Mouse (Mus musculus): ENCODE measurements around the gene Mrpl30.

Gene Mrpl30

DNA sequence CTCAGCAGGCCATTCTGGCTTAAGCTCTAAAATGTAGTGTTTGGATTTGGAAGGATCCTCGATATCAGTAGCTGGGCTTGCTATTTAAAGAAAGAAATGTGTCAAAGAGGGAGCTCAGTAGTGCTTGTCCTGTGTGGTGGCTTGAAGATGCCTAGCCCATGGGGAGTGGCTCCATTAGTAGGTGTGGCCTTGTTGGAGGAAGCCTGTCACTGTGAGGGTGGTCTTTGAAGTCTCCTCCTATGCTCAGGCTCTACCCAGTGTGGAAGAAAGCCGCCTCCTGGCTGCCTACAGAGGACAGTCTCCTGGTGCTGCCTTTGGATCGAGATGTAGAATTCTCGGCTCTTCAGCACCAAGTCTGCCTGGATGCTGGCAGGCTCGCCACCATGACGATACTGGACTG, 10.0 kb downstream of the Mrpl30 start:
- DNase-seq (ENCODE audit: low spot score in 2 of 2) = no peak

DNA sequence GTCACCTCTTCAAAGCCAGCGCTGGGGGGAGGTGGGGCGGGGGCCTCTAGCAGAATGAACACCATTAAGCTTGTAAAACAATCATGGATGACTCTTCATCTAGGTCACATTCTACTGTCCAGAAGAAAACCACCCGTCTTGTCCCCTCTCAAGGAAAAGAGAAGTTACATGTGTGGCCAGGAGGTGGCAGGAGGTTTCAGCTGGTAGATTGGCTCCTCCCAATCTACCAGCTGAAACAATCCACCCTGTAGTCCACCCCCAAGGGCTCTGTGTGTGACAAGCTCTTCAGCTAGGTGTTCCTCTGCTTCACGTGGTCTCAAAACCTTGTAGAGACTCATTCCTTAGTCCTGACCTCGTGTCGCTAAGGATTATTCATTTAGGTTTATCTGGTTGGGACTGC, 12.9 kb downstream of the Mrpl30 start:
- peak; percentile 22 to 31 for DNase-seq (ENCODE audit: low spot score in 2 of 2)

DNA sequence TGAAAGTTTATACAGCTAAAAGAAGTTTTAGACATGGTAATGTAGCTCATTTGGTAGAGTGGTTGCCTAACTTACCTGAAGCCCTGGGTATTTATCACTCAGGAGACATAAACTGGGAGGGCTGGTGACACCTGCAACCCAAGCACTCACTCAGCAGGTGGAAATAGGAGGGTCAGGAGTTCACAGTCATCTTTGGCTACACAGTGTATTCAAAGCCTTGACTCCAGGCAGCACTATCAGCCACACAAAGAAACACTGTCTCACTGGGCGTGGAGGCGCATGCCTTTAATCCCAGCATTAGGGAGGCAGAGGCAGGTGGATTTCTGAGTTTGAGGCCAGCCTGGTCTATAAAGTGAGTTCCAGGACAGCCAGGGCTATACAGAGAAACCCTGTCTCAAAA, 22.5 kb downstream of the Mrpl30 start:
- DNase-seq (ENCODE audit: low spot score in 2 of 2) = no peak

DNA sequence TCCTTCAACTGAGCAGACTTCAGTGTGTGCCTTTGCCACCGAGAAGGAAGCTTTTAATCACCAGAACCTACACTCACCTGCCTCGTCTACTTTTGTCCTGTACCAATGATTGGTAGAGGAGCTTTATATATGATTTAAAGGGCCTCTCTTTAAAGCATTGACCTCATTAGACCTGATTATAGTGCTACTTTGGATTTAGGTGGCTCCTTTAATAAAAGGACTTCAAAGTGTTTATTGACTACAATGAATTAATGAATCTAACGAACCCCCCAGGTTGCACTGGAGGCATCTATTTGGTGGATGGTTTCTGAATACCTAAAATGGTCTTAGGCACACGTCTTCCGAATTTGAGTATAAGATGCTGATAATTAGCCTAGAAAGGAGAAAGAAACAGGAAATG, 26.1 kb downstream of the Mrpl30 start, which contains the start of gene Lyg2:
Gene Lyg2 (minus strand): TSS at position 101 of the 400 bp plus-strand sequence.
- DNase-seq (ENCODE audit: low spot score in 2 of 2) = no peak

DNA sequence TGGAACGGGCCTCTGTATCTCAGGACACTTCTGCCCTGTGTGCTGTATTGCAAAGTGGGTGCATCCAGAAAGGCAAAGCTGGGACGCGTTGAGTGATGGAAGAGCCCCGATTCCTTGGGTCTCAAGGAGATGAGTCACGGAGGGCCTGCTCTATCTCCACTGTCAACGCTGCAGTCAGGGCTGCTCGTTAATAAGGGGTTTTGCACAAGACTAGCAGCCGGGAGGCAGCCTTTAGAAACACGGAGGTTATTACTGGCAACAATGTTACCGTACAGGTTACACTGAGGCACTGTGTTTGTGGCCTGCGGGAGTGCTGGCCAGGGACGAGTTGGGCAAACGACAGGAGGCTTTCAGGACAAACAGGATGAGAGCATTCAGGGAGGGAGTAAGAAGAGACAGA, 27.4 kb downstream of the Mrpl30 start:
- no peak for DNase-seq (ENCODE audit: low spot score in 2 of 2)

DNA sequence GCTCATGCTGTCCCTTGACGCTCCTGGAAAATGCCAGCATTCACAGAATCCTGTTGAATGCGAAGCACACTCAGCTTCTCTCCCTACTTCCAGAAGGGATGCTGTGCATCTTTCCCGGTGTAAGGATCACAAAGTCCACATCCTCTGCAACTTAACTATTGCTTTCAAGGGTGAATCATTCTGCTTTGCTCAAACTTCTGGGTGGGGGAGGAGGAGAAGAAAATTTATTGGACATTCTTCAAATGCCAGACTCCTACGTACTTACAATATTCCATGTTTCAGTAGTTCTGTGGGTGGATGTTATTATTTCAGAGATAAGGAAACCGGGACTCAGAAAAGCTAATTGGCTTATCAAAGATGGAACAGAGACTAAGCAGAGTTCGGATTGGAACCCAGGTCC, 27.8 kb downstream of the Mrpl30 start:
- DNase-seq (ENCODE audit: low spot score in 2 of 2) = no peak

DNA sequence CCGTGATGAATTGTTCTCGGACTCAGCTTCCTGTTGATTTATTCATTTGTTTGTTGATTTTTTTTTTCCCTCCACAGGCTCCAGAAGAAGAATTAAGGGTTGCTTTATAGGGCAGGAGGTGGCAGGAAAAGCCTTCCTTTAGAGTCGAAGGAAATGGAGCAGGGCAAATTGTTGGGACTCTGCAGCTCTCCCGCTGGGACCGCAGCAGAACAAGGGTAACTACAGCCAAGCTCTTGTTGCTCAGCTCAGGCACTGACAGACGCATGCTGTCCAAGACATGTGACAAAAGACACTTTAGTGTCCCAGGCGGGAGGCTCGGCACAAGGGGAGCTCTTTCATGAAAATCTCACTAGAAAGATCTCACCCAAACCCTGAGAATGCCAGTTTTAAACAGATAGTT, 32.3 kb downstream of the Mrpl30 start:
- DNase-seq (ENCODE audit: low spot score in 2 of 2) = no peak

DNA sequence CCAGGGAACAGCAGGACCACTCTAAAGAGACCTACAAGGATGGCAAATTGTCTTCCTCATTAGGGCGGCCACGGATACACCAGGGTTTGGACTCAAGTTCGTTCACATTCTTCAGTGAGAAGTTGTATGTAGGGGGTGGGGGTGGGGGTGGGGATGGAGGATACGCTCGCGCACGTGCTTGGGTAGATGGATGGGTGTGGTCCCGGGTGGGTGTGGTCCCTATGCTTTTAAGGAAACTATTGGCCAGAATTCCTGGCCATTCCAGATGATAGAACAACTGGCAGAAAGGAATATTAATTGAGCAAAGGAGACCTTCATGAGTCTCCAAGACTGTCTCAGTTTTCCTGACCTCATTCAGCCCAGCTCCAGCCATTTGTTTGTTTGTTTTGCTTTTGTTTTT, 35.7 kb downstream of the Mrpl30 start:
- no peak for DNase-seq (ENCODE audit: low spot score in 2 of 2)

DNA sequence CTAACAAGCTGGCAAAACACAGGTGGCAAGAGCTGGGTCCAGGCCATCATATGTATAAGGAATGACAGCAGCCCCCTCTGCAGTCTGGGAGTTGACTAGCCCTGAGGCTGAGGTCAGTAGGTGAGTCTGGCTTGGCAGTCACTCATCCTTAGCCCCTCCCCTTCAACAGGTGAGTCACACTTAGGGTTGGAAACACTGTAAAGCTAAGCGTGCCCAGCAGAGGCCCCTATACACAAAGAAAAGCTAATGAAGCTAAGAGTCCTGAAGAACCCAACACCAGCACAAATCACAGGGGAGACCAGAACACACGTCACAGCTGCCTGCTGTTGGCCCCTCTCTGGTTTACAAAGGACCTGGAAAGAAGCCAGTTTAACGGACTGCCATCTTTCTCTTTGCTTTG, 41.5 kb downstream of the Mrpl30 start:
- DNase-seq (ENCODE audit: low spot score in 2 of 2) = no peak
